Mouse (Mus musculus) megakaryocyte, embryonic 14.5 days (primary cell): ENCODE results near the gene Pigb. TPM values are rescaled to one million over a fixed set of nuclear protein-coding genes. Genes with fewer than 3 reads are reported as not detected.

Experiments used
- H3K27me3 ChIP-seq: replicated peaks from 2 replicates; pipeline ENCODE3; 2012; ENCODE audit warnings: inconsistent platforms
- H3K36me3 ChIP-seq: replicated peaks from 2 replicates; pipeline ENCODE3; 2012; ENCODE audit warnings: low read length, inconsistent platforms, mixed read lengths
- H3K4me1 ChIP-seq: 2 replicates; pipeline ENCODE4 v1.6.1; 2012; ENCODE audit warnings: inconsistent platforms
- H3K4me3 ChIP-seq: replicated peaks from 2 replicates; pipeline ENCODE3; 2012; ENCODE audit warnings: moderate library complexity, mild to moderate bottlenecking, inconsistent platforms
- H3K9me3 ChIP-seq: 2 replicates; pipeline ENCODE4 v1.6.1; 2012; ENCODE audit warnings: inconsistent platforms
- FLI1 ChIP-seq: IDR thresholded peaks from 2 replicates; pipeline ENCODE4 v1.6.1; 2012; ENCODE audit warnings: low read length, inconsistent platforms, mixed read lengths
- GATA1 ChIP-seq: IDR thresholded peaks from 3 replicates; pipeline ENCODE4 v1.6.1; 2012; ENCODE audit warnings: mixed read lengths, low read length, inconsistent platforms, borderline replicate concordance
- polyA plus RNA-seq: library from polyadenylated mRNA; stranded (reverse); fragments of >175 nt; gene quantifications from 2 replicates; pipeline ENCODE4 v1.2.3, GENCODE M21; 2012; ENCODE audit warnings: low replicate concordance; ENCODE audit not compliant: insufficient read depth

The Pigb gene
- polyA plus RNA-seq, 1 experiment, result 0.79 TPM

DNA sequence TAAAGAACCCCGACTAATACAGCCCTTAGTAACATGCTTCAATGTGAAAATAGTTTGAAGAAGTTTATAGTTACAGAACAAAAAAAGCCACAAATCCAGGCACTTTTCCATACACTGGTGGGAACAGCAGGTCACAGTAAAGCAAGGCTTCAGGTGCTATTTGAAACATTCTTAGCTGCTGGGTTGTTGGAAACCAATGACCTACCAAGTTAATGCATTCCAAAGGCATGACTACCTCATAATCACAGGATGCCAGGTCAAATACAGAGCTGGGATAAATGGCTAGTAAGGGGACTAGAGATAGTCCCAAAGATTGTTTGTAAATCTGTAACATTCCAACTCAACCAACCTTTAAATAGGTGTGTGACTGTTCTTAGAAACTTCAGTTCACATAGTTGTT, 64.9 kb downstream of the Pigb start:
- TF ChIP-seq FLI1 (no peak), GATA1 (no peak)
- Histone ChIP-seq H3K9me3 (no peaks in the 10 kb centered on the region), H3K4me3 (no peak overlapping the region), H3K27me3 (no peaks in the 10 kb centered on the region), H3K36me3 (no peaks in the 10 kb centered on the region), H3K4me1 (peaks cover 19% of the 10 kb centered on the region)

DNA sequence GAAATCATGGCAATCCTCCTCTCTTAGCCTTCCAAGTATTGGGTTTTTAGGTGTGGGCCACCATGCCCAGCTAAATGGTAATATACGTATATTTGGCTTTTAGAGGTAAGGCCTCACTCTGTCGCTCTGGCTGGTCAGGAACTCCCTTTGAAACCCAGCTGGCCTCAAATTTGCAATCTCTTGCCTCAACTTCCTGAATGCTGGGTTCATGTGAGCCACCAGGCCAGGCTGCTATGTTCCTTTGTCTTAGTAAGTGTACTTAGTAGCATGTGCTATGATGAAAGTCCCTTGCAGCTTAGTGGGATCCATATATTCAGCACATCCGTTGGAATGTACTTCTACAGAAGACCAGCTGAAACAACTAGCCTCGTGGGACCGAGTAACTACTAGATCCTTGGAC, 65.4 kb downstream of the Pigb start:
- no peak overlapping the region for H3K4me3 ChIP-seq
- no peak for TF ChIP-seq FLI1
- no peak for TF ChIP-seq GATA1
- H3K4me1 ChIP-seq, result peaks cover 24% of the 10 kb centered on the region
- H3K27me3 ChIP-seq, result no peaks in the 10 kb centered on the region
- H3K36me3 ChIP-seq, result no peaks in the 10 kb centered on the region
- no peaks in the 10 kb centered on the region for H3K9me3 ChIP-seq

DNA sequence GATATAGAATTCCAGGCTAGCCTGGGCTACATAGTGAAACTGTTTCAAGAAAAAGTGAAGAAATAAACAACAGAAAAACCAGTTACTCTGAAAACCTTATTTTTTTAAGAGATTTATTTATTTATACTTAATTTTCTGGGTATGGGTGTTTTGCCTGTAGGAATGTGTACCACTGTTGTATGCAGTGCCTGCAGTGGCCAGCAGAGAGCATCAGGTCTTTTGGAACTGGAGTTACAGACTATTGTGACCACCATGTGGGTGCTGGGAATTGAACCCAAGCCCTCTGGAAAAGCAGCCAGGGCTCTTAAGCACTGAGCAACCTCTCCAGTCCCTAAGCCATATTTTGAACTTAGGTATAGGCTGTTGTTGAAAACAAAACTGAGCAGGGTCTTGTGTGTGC, 67.2 kb downstream of the Pigb start:
- Histone ChIP-seq H3K4me1 (peaks cover 34% of the 10 kb centered on the region), H3K4me3 (no peak overlapping the region), H3K36me3 (no peaks in the 10 kb centered on the region), H3K27me3 (no peaks in the 10 kb centered on the region), H3K9me3 (no peaks in the 10 kb centered on the region)
- TF ChIP-seq GATA1 (no peak), FLI1 (no peak)

DNA sequence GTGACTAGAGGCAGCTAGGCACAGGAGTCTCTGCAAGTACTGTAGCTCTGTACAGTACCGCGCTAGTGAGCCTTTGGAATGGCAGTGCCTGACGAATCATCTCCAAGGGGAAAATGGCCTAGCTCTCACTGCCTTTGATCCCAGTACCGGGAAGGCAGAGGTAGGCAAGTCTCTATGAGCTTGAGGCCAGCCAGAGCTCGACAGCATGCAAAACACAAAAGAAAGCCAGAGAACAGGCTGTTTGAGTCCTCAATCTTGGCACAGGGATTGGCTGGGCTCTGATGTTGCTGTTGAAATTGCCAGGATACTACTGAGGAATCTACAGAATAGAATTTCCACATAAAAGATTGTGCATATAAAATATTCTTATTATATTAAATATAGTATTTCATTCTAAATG, 67.7 kb downstream of the Pigb start:
- TF ChIP-seq FLI1 (no peak), GATA1 (no peak)
- H3K4me1 ChIP-seq, result peaks cover 34% of the 10 kb centered on the region
- H3K4me3 ChIP-seq, result no peak overlapping the region
- H3K9me3 ChIP-seq, result no peaks in the 10 kb centered on the region
- H3K36me3 ChIP-seq, result no peaks in the 10 kb centered on the region
- H3K27me3 ChIP-seq, result no peaks in the 10 kb centered on the region

DNA sequence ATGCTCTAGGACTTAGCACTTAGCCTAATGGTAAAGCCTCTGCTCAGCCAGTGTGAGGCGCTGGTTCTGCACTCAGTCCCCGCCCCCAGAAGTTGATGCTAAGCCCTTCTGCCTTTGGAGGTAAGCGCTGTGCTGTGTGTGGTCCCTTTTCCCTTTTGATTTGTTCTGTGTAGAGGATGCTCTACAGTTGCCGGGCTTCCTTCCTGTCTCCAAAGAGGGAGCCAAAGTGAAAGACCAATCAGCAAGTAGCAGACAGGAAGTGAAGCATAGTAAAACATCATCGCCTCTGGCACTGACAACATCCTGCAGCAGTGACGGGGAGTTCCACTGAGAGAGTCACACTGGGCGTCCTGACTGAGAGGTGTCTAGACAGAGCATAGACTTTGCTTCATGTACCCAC, 70.3 kb downstream of the Pigb start:
- H3K4me3 ChIP-seq, result no peak overlapping the region
- H3K4me1 ChIP-seq, result peaks cover 36% of the 10 kb centered on the region
- H3K36me3 ChIP-seq, result no peaks in the 10 kb centered on the region
- no peaks in the 10 kb centered on the region for H3K9me3 ChIP-seq
- no peaks in the 10 kb centered on the region for H3K27me3 ChIP-seq
- no peak for TF ChIP-seq FLI1
- TF ChIP-seq GATA1, result no peak

DNA sequence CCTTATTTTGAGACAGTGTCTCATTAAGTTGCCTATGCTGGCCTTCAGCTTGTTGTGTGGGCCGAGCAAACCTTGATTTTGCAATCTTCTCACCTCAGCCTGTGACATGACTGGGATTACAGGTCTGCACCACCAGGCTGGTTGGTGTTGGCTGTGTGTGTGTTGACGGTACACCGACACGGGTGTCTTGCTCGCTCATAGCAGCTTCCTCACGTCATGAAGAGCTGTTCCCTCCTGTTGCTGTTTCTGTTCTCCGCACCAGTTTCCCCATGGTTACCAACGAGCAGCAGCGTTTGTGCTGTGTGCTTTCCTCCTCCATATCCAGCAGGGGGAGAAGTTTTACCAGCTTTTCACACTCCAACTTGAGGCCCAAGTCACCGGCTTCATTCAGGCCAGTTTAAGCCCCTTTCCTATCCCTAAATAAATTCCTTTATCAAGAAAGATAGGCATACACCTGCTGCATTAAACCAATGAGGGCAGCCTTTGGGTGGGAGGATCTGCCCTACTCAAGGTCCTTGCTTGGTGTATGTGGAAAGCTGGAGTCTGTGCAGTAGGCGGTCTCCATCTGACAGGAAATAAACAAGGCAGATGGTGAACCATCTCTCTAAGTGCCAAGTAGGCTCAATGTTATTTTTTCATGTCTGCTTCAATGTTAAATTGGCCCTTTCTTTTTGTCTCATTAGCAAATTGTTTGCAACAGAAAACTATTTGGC, 71.7 kb downstream of the Pigb start:
- H3K9me3 ChIP-seq, result no peaks in the 10 kb centered on the region
- peak overlapping the region; percentile 87 for H3K4me3 ChIP-seq
- H3K27me3 ChIP-seq, result no peaks in the 10 kb centered on the region
- H3K4me1 ChIP-seq, result peaks cover 23% of the 10 kb centered on the region
- TF ChIP-seq FLI1, result no peak
- no peak for TF ChIP-seq GATA1
- H3K36me3 ChIP-seq, result no peaks in the 10 kb centered on the region

DNA sequence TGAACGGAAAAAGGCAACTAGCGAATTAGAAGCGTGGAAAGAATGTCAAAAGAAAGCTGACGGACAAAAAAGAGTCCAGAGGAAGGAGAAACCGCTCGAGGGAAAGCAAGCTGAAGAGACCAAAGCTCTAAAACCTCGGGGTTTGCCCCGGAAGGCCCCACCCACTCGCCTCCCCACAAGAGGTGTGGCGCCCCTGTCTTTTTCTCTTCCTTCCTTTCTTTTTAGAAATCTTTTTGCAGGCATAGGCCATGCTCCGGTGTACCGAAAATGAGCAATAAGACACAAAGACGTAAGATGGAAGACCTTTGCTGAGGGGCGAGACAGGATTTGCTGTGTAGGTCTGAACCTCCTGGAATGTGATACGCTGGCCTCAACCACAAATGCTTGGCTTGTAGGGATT, 78.2 kb downstream of the Pigb start:
- TF ChIP-seq FLI1, result no peak
- no peak for TF ChIP-seq GATA1
- peak overlapping the region; percentile 18 for H3K4me3 ChIP-seq

DNA sequence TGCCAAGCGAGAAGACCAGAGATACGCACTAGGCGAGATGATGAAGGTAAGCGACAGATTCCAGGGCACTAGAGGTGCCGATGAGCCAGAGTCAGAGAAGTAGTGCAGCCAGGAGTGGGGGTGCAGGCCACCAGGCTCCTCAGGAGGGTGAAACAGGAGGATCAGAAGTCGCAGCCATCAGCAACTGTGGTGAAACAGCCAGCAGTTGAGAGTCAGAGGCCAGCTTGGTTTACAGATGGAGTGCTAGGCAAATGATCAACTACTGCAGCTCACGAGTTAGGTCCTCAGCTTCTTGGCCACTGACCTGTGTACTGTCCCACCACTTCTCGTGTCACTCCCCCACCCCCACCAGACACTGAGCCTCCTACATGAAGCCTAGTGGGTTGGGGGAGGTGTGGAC, 78.8 kb downstream of the Pigb start:
- no peak for TF ChIP-seq FLI1
- no peak for TF ChIP-seq GATA1
- H3K9me3 ChIP-seq, result no peaks in the 10 kb centered on the region
- peaks cover 35% of the 10 kb centered on the region for H3K4me1 ChIP-seq
- no peaks in the 10 kb centered on the region for H3K36me3 ChIP-seq
- peaks cover 9% of the 10 kb centered on the region for H3K27me3 ChIP-seq
- H3K4me3 ChIP-seq, result peak overlapping the region; percentile 21

More for the DNA sequence above, 78.2 kb downstream of the Pigb start:
- Histone ChIP-seq H3K9me3 (no peaks in the 10 kb centered on the region), H3K36me3 (no peaks in the 10 kb centered on the region), H3K4me1 (peaks cover 35% of the 10 kb centered on the region), H3K27me3 (peaks cover 9% of the 10 kb centered on the region)

DNA sequence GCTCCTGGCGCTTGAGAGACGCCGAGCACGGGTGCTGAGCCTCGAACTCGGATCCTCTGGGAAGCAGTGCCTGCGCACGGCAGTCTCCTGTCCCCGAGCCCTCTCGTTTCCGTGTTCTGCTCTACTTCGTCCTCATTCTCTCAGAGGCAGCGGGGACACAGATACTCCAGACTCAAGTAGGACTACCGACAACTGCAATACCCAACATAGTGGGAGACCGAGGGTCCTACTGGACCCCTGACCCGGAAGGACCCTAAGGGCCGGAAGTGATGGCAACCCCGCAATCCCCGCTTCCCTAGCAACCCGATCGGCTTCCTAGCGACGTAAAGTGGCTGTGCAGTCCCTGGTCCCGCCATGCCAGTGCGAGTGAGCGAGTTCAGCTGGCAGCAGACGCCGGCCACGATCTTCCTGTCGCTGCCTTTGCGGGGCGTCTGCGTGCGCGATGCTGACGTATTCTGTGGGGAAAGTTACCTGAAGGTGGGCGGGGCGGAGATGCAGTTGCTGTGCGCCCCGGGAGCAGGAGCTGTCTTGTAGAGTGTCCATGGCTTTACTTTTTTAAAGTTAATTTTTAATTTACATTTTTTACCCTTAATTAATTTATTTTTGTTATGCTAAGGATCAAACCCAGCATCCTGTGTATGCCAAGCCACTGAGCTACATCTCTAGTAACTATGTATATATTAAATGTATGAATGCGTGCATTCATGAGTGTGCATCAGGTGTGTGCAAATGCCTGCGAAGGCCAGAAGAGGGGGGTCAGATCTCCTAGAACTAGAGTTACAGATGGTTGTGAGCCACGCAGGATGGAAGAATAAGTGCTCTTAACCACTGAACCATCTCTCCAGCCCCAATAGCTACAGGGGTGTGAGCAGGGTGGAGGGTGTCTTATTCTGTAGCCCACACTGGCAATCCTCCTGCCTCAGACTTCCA, 81.4 kb downstream of the Pigb start, which contains the start of the genes Dyx1c1 and Gm44503:
Dyx1c1 (plus strand) TSS at position 265 of the 930 bp plus-strand sequence.
Gm44503 (plus strand) TSS at position 332 of the 930 bp plus-strand sequence.
- H3K27me3 ChIP-seq, result peaks cover 9% of the 10 kb centered on the region
- peak within 1 kb of the TSS; percentile 92 for H3K4me3 ChIP-seq
- no peaks in the 10 kb centered on the region for H3K36me3 ChIP-seq
- TF ChIP-seq GATA1, result no peak
- no peak for TF ChIP-seq FLI1
- no peaks in the 10 kb centered on the region for H3K9me3 ChIP-seq
- H3K4me1 ChIP-seq, result peaks cover 31% of the 10 kb centered on the region

Other genes starting within 250 kb of the Pigb start
- not detected in 2 replicates for gene Prtg, start 233.5 kb downstream of the Pigb start, polyA plus RNA-seq
- gene Pygo1, start 114.7 kb downstream of the Pigb start, polyA plus RNA-seq, result not detected in 2 replicates
- not detected in 2 replicates for gene Dyx1c1, start 81.6 kb downstream of the Pigb start, polyA plus RNA-seq
- gene Gm44503, start 81.5 kb downstream of the Pigb start, polyA plus RNA-seq, result not detected in 2 replicates
- gene Ccpg1os, start 55.0 kb downstream of the Pigb start, polyA plus RNA-seq, result 0.69 and 4.6 TPM in 2 replicates
- gene Ccpg1, start 54.9 kb downstream of the Pigb start, polyA plus RNA-seq, result 0.58 and 3.9 TPM in 2 replicates
- gene Rab27a, start 4.5 kb upstream of the Pigb start, polyA plus RNA-seq, result 2.8 and 34.3 TPM in 2 replicates
- gene Khdc3, start 61.5 kb upstream of the Pigb start, polyA plus RNA-seq, result 0.10 TPM in 1 of 2 replicates, not detected in the other
- gene Gm20509, start 62.1 kb upstream of the Pigb start, polyA plus RNA-seq, result 1.8 TPM in 1 of 2 replicates, not detected in the other
- gene Rsl24d1, start 73.0 kb upstream of the Pigb start, polyA plus RNA-seq, result 5.5 TPM in 1 of 2 replicates, not detected in the other